Mouse (Mus musculus) CD4-positive naive resting alpha-beta T cell, adult 57 days (primary cell): ENCODE results near the gene Olfr347. TPM values are rescaled to one million over a fixed set of nuclear protein-coding genes. Genes with fewer than 3 reads are reported as not detected.

ENCODE experiments used
- total RNA-seq: library from RNA; stranded (reverse); gene quantifications from one replicate; pipeline ENCODE4 v1.2.4, GENCODE M21; 2023

Olfr347 gene
- total RNA-seq = not detected

DNA sequence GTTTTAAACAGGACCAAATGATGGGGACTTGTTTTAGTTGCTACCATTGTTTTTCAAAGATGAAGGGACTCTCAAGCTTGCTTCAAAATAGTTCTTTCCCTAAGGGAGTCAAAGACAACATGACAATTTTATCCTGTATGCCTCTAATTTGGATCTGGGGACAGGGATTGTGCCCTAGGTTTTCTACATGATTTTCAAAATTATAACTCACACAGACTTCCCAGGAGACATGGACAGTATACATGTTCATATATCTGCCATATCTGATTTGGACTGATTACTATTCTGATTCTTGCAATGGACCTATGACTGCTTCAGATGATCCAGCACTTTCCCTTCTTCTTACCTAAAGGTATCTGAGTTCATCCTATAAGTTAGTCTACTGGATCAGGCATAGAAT is at the start of gene Olfr347:
TSS of gene Olfr347 (plus strand) at position 301 of the 400 bp plus-strand sequence.

DNA sequence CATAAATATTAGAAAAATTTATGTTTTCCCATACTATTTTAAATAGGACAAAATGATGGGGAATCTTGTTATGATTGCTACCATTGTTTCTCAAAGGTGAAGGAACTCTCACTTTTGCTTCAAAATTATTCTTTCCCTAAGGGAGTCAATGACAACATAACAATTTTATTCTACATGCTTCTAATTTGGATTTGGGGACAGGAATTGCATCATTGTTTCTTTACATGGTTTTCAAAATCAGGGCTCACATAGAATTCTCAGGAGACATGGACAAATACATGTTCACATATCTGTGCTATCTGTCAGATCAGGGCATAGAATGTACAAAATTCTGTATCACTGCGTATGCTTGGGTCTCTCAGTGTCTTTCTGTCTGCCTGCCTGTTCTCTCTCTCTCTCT is 46.2 kb upstream of the Olfr347 start, which contains the start of gene Olfr346:
TSS of gene Olfr346 (plus strand) at position 301 of the 400 bp plus-strand sequence.

DNA sequence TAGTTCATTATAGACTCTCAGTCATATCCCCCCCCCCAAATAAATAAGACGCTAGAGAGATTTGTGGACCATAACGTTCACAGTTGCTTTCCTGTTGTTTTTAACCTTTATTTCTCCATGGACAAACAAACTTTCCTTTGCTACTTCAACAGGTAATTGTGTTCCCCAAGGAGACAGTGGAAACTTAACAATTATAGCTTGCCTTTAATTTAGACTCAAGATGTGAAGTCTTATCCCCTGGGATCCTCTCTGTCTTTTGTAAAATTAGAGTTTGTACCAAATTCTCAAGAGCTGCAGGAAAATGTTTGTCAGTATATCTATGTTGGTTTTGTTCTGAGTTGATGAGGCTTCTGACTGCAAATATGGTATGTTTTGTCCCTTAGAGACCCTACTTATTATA is 52.3 kb downstream of the Olfr347 start, which contains the start of gene Olfr348:
TSS of gene Olfr348 (plus strand) at position 301 of the 400 bp plus-strand sequence.

Other genes starting within 250 kb of the Olfr347 start
- not detected for gene Olfr341, start 249.4 kb upstream of the Olfr347 start, total RNA-seq
- gene Olfr342, start 206.9 kb upstream of the Olfr347 start, total RNA-seq = not detected
- not detected for gene Olfr344, start 165.2 kb upstream of the Olfr347 start, total RNA-seq
- gene Olfr345, start 91.9 kb upstream of the Olfr347 start, total RNA-seq = not detected
- not detected for gene Olfr346, start 46.1 kb upstream of the Olfr347 start, total RNA-seq
- not detected for gene Olfr348, start 52.4 kb downstream of the Olfr347 start, total RNA-seq
- gene Olfr50, start 58.6 kb downstream of the Olfr347 start, total RNA-seq = not detected
- gene Olfr3, start 85.1 kb downstream of the Olfr347 start, total RNA-seq = not detected
- gene Olfr350, start 114.4 kb downstream of the Olfr347 start, total RNA-seq = not detected
- not detected for gene Olfr351, start 130.8 kb downstream of the Olfr347 start, total RNA-seq
- not detected for gene Olfr352, start 136.6 kb downstream of the Olfr347 start, total RNA-seq
- gene Olfr353, start 161.0 kb downstream of the Olfr347 start, total RNA-seq = not detected
- gene Olfr354, start 173.8 kb downstream of the Olfr347 start, total RNA-seq = not detected
- not detected for gene Olfr355, start 197.0 kb downstream of the Olfr347 start, total RNA-seq
- gene Olfr356, start 205.2 kb downstream of the Olfr347 start, total RNA-seq = not detected